ENCODE assay signal across 18 mouse cellular contexts in the genomic region with DNA sequence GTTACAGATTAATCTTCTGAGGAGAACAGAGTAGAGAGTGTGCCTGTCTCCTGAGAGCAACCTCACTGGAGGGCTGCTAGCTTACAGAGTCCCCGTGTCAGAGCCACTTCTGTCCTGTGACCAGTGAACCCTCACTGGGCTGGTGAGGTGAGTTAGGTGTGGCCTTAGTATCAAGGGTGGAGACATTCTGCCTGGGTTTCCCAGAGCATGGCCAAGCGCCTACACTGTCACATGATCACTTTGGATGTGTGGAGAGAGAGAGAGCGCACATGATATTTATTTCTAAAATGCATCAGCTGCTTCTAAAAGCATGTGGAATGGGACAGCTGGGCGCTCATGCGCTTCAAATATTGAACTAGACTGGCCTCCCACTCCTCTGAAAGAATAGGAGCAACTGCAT. TPM values are rescaled to one million over a fixed set of nuclear protein-coding genes. Genes with fewer than 3 reads are reported as not detected.
DNase-seq lines count a peak whose midpoint lies in the region; ATAC-seq and TF ChIP-seq lines count a peak whose summit lies in the region.
"Not testable (repeated sequence)": the region's sequence is repeated elsewhere in the genome, so short reads cannot be mapped to it uniquely, and the experiment has no call there.
"Had no signal": no experiment of that assay in that cellular context is flagged by ENCODE, and none has a peak within 500 bp of the region (broad histone marks: within the 10 kb centered on the region; RNA-seq: fewer than 3 reads in every experiment).

No protein-coding gene starts in this region.

- ATAC-seq in hindbrain, embryonic 16.5 days: 0 out of 2 replicates have a peak, but pooled peaks have one; percentile 30
- peak; percentile 66 for ATAC-seq in kidney, embryonic 16.5 days (ENCODE audit: low FRiP score, low TSS enrichment)
- peak; percentile 27; the same call in 1 of the 2 replicates for ATAC-seq in lung, postnatal 0 days
- 0 out of 2 replicates have a peak, but pooled peaks have one; percentile 30 for ATAC-seq in stomach, embryonic 16.5 days (ENCODE audit: insufficient read depth, low FRiP score)

- not testable (repeated sequence) for H3K27ac ChIP-seq in hindbrain, embryonic 16.5 days (ENCODE audit: low read depth, low read length); kidney, embryonic 16.5 days (ENCODE audit: low read length); lung, postnatal 0 days (ENCODE audit: low read length); stomach, embryonic 16.5 days (ENCODE audit: low read length)

- not testable (repeated sequence) for H3K4me1 ChIP-seq in hindbrain, embryonic 16.5 days (ENCODE audit: control insufficient read depth, insufficient read depth, low read depth, low read length); kidney, embryonic 16.5 days (ENCODE audit: insufficient read depth, low read length); lung, postnatal 0 days (ENCODE audit: insufficient read depth, low read depth, low read length); stomach, embryonic 16.5 days (ENCODE audit: control insufficient read depth, insufficient read depth, low read length)

- not testable (repeated sequence) for H3K36me3 ChIP-seq in hindbrain, embryonic 16.5 days (ENCODE audit: control insufficient read depth, insufficient read depth, low read length); kidney, embryonic 16.5 days (ENCODE audit: insufficient read depth, low read length); lung, postnatal 0 days (ENCODE audit: insufficient read depth, low read length); stomach, embryonic 16.5 days (ENCODE audit: control insufficient read depth, insufficient read depth, low read length)

- 84% methylated on average over 5 of the region's 5 CpGs for WGBS in hindbrain, embryonic 16.5 days
- 82% methylated on average over 5 of the region's 5 CpGs for WGBS in kidney, embryonic 16.5 days
- 79% methylated on average over 5 of the region's 5 CpGs for WGBS in lung, postnatal 0 days
- WGBS in stomach, embryonic 16.5 days: 81% methylated on average over 5 of the region's 5 CpGs

- TF ChIP-seq CTCF in lung, postnatal 0 days (IDR thresholded peaks at IDR 0.05): not testable (repeated sequence)

- H3K4me2 ChIP-seq in hindbrain, embryonic 16.5 days (ENCODE audit: low read length); kidney, embryonic 16.5 days (replicated peaks; ENCODE audit: low read depth, low read length); lung, postnatal 0 days (replicated peaks; ENCODE audit: low read depth, low read length); stomach, embryonic 16.5 days (ENCODE audit: low read depth, low read length): not testable (repeated sequence)

- peaks cover 15% of the 10 kb centered on the region for H3K9me3 ChIP-seq in hindbrain, embryonic 16.5 days (ENCODE audit: control insufficient read depth, low read length)
- peaks cover 23% of the 10 kb centered on the region for H3K9me3 ChIP-seq in kidney, embryonic 16.5 days (ENCODE audit: low read length)
- H3K9me3 ChIP-seq in lung, postnatal 0 days (ENCODE audit: low read length): peaks cover 16% of the 10 kb centered on the region; the same call in 1 of the 2 replicates
- not testable (repeated sequence) for H3K9me3 ChIP-seq in stomach, embryonic 16.5 days (replicated peaks; ENCODE audit: control insufficient read depth, low read length)

- not testable (repeated sequence) for TF ChIP-seq EP300 in lung, postnatal 0 days (IDR thresholded peaks at IDR 0.05)

- not testable (repeated sequence) for H3K9ac ChIP-seq in hindbrain, embryonic 16.5 days (ENCODE audit: low read depth, low read length); kidney, embryonic 16.5 days (replicated peaks; ENCODE audit: low read length); lung, postnatal 0 days (replicated peaks; ENCODE audit: low read depth); stomach, embryonic 16.5 days (ENCODE audit: low read length)

- not testable (repeated sequence) for H3K27me3 ChIP-seq in hindbrain, embryonic 16.5 days (replicated peaks; ENCODE audit: control insufficient read depth, insufficient read depth, low read length); kidney, embryonic 16.5 days (ENCODE audit: insufficient read depth, low read length); lung, postnatal 0 days (replicated peaks; ENCODE audit: insufficient read depth, low read length); stomach, embryonic 16.5 days (ENCODE audit: control insufficient read depth, insufficient read depth, low read length)

- DNase-seq in adipocyte (ENCODE audit: low spot score): peak; percentile 48
- DNase-seq in kidney, adult 18-20 months: peak; percentile 46
- DNase-seq in kidney, postnatal 4 days: peak; percentile 19 to 52
- DNase-seq in lung, postnatal 0 days (ENCODE audit: low spot score): not testable (repeated sequence)

- H3K4me3 ChIP-seq in hindbrain, embryonic 16.5 days (ENCODE audit: low read length); kidney, embryonic 16.5 days (ENCODE audit: low read length); lung, postnatal 0 days (ENCODE audit: low read depth, low read length); stomach, embryonic 16.5 days (replicated peaks; ENCODE audit: low read length): not testable (repeated sequence)

RNA-seq across cellular contexts. Expression of a gene that starts 46.0 kb away (rescaled TPM):
- polyA plus RNA-seq in hindbrain, embryonic 16.5 days (2015; fragmentation: Nextera tagmentation; extraction: Ambion mirVana): not detected in 2 replicates
- polyA plus RNA-seq in kidney, embryonic 16.5 days (2015; fragmentation: Nextera tagmentation; extraction: Ambion mirVana): not detected in 2 replicates
- polyA plus RNA-seq in lung, postnatal 0 days (2015; fragmentation: Nextera tagmentation; extraction: Ambion mirVana): not detected in 2 replicates
- not detected in 2 replicates for polyA plus RNA-seq in stomach, embryonic 16.5 days (2015; fragmentation: Nextera tagmentation; extraction: Ambion mirVana)
- polyA plus RNA-seq: adrenal gland, adult 2 months; embryonic facial prominence, embryonic 10.5 days; forebrain, embryonic 15.5 days; heart, embryonic 11.5 days; hindbrain, embryonic 10.5 days; limb, embryonic 14.5 days; liver, embryonic 13.5 days; lung, adult 2 months; midbrain, embryonic 13.5 days; neural tube, embryonic 11.5 days; spleen, adult 2 months had no signal
